28 mouse cellular contexts compared by ENCODE assay signal in genomic region chr15:64033502-64033901, GRCm38 (mm10). TPM values are rescaled to one million over a fixed set of nuclear protein-coding genes. Genes with fewer than 3 reads are reported as not detected.
DNase-seq lines count a peak whose midpoint lies in the region; ATAC-seq lines count a peak whose summit lies in the region.
"Had no signal": no experiment of that assay in that cellular context is flagged by ENCODE, and none has a peak within 500 bp of the region (broad histone marks: within the 10 kb centered on the region; RNA-seq: fewer than 3 reads in every experiment).

No protein-coding gene starts in this region.

- H3K27me3 ChIP-seq in hindbrain, embryonic 16.5 days (replicated peaks; ENCODE audit: control insufficient read depth, insufficient read depth, low read length) = no peaks in the 10 kb centered on the region
- H3K27me3 ChIP-seq in forebrain, embryonic 12.5 days = no peaks in the 10 kb centered on the region
- H3K27me3 ChIP-seq: embryonic facial prominence, embryonic 13.5 days; hindbrain, embryonic 13.5 days; kidney, embryonic 15.5 days; liver, embryonic 13.5 days; megakaryocyte, embryonic 14.5 days; midbrain, embryonic 13.5 days had no signal

- 85% methylated on average over 6 of the region's 6 CpGs for WGBS in hindbrain, embryonic 16.5 days
- 82% methylated on average over 6 of the region's 6 CpGs for WGBS in forebrain, embryonic 12.5 days

- no peak overlapping the region for H3K4me2 ChIP-seq in hindbrain, embryonic 16.5 days (ENCODE audit: low read length)
- no peak overlapping the region for H3K4me2 ChIP-seq in forebrain, embryonic 12.5 days
- H3K4me2 ChIP-seq: embryonic facial prominence, embryonic 13.5 days; hindbrain, embryonic 13.5 days; kidney, embryonic 15.5 days; liver, embryonic 13.5 days; midbrain, embryonic 13.5 days had no signal

- peak; percentile 0 for DNase-seq in right cerebral cortex, postnatal 14 days
- DNase-seq in right cerebral cortex, adult 18-20 months = no peak
- DNase-seq in layer of hippocampus, postnatal 36 days = no peak
- DNase-seq: cerebellum, adult 11 months; cerebellum, adult 9-10 months; cerebellum, postnatal 36 days; embryo, embryonic 11 days; forebrain, postnatal 0 days; heart, adult 11 months; kidney, adult 18-20 months; liver, embryonic 13.5 days; lung, adult 2 months; lung, postnatal 10 days; retina, postnatal 1 day; spleen, adult 18-20 months; thymus, adult 18-20 months; thymus, postnatal 36 days had no signal

- no peak overlapping the region for H3K9ac ChIP-seq in hindbrain, embryonic 16.5 days (ENCODE audit: low read depth, low read length)
- no peak overlapping the region for H3K9ac ChIP-seq in forebrain, embryonic 12.5 days
- H3K9ac ChIP-seq: embryonic facial prominence, embryonic 13.5 days; forebrain, postnatal 0 days; hindbrain, embryonic 13.5 days; kidney, embryonic 15.5 days; liver, embryonic 13.5 days; midbrain, embryonic 13.5 days had no signal

- H3K27ac ChIP-seq in hindbrain, embryonic 16.5 days (ENCODE audit: low read depth, low read length) = no peak overlapping the region
- no peak overlapping the region for H3K27ac ChIP-seq in forebrain, embryonic 12.5 days
- H3K27ac ChIP-seq: heart, embryonic 10.5 days; hindbrain, embryonic 13.5 days; kidney, embryonic 15.5 days; liver, embryonic 13.5 days; midbrain, embryonic 13.5 days had no signal

- H3K9me3 ChIP-seq in hindbrain, embryonic 16.5 days (ENCODE audit: control insufficient read depth, low read length) = no peaks in the 10 kb centered on the region
- no peaks in the 10 kb centered on the region for H3K9me3 ChIP-seq in forebrain, embryonic 12.5 days
- H3K9me3 ChIP-seq: embryonic facial prominence, embryonic 13.5 days; heart, embryonic 10.5 days; hindbrain, embryonic 13.5 days; kidney, embryonic 15.5 days; liver, embryonic 13.5 days; megakaryocyte, embryonic 14.5 days; midbrain, embryonic 13.5 days had no signal

- no peak overlapping the region for H3K4me3 ChIP-seq in hindbrain, embryonic 16.5 days (ENCODE audit: low read length)
- H3K4me3 ChIP-seq in forebrain, embryonic 12.5 days (replicated peaks) = no peak overlapping the region
- H3K4me3 ChIP-seq: embryonic facial prominence, embryonic 13.5 days; erythroblast, embryonic 14.5 days; heart, embryonic 10.5 days; hindbrain, embryonic 13.5 days; kidney, embryonic 15.5 days; liver, embryonic 13.5 days; megakaryocyte, embryonic 14.5 days; midbrain, embryonic 13.5 days had no signal

- ATAC-seq in activated CD4-positive, CD25-positive, alpha-beta regulatory T cell, adult 4 months = peak; percentile 57
- ATAC-seq in megakaryocyte, adult 5-6 weeks (ENCODE audit: poor library complexity, severe bottlenecking) = peak; percentile 34
- ATAC-seq in hindbrain, embryonic 16.5 days = no peak
- no peak for ATAC-seq in forebrain, embryonic 12.5 days (ENCODE audit: low FRiP score)

- H3K4me1 ChIP-seq in hindbrain, embryonic 16.5 days (ENCODE audit: control insufficient read depth, insufficient read depth, low read depth, low read length) = peaks cover 3% of the 10 kb centered on the region
- H3K4me1 ChIP-seq in forebrain, embryonic 12.5 days = peaks cover 24% of the 10 kb centered on the region

- H3K36me3 ChIP-seq in hindbrain, embryonic 16.5 days (ENCODE audit: control insufficient read depth, insufficient read depth, low read length) = no peaks in the 10 kb centered on the region
- H3K36me3 ChIP-seq in forebrain, embryonic 12.5 days (replicated peaks) = no peaks in the 10 kb centered on the region
- H3K36me3 ChIP-seq: embryonic facial prominence, embryonic 13.5 days; heart, embryonic 10.5 days; hindbrain, embryonic 13.5 days; kidney, embryonic 15.5 days; liver, embryonic 13.5 days; midbrain, embryonic 13.5 days had no signal

RNA-seq across cellular contexts. Expression of gene Fam49b, which starts 26.8 kb away (rescaled TPM):
- 100 to 1,000 TPM in 1 of 2 experiments, 10 to 100 TPM in 1; 98.4 to 111 TPM for polyA plus RNA-seq in activated CD4-positive, CD25-positive, alpha-beta regulatory T cell, adult 4 months (2017; shearing (Covaris generic))
- total RNA-seq in megakaryocyte, adult 5-6 weeks (2015) = 730 and 796 TPM in 2 replicates
- total RNA-seq in megakaryocyte, adult 5-6 weeks (2017) = 481 and 508 TPM in 2 replicates
- polyA plus RNA-seq in hindbrain, embryonic 16.5 days (2015; fragmentation: Nextera tagmentation; extraction: Ambion mirVana) = 123 and 127 TPM in 2 replicates
- 100 to 1,000 TPM; 131 to 134 TPM for total RNA-seq in layer of hippocampus, postnatal 36 days (2021)
- 101 and 106 TPM in 2 replicates for polyA plus RNA-seq in forebrain, embryonic 12.5 days (2016; fragmentation: Nextera tagmentation; extraction: Ambion mirVana)

Comparison
In these comparisons a context has a peak if more than half of its experiments do, and no peak if none do; other contexts are left out.
1. ATAC-seq: peak in activated CD4-positive, CD25-positive, alpha-beta regulatory T cell, adult 4 months (single experiment) and megakaryocyte, adult 5-6 weeks (single experiment); none in hindbrain, embryonic 16.5 days (single experiment) and forebrain, embryonic 12.5 days (single experiment).